Mouse (Mus musculus) liver, adult 2 months (tissue): ENCODE results near the gene Zdhhc16.

Source experiments
- CTCF ChIP-seq: fragments of 200-500 bp; IDR thresholded peaks from 2 replicates; pipeline ENCODE4 v1.5.1; 2011; ENCODE audit warnings: low read depth, low read length, control low read depth
- POLR2A ChIP-seq: fragments of 200-500 bp; IDR thresholded peaks from 2 replicates; pipeline ENCODE4 v1.6.1; 2011; ENCODE audit warnings: low read length, control low read depth; ENCODE audit not compliant: insufficient read depth; ENCODE audit errors: extremely low read depth

DNA sequence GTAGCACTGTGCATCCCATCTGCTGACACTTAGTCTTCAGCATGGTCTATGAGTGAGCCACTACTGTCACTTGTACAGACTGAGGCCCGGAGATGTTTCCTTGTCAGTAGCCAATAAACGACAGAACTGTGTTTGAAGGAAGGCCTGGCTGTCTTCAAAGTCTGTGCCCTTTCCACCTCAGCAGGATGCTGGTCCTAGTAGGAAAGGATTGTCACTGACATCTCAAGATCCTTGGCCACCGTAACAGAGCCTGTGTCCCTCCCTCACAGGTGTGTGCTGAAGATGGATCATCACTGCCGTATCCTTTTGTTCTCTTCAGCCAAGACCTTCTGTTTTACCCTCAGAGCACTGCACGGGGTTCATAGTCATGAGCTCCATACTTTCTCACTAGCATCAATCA is 5.3 kb downstream of the Zdhhc16 start:
- TF ChIP-seq POLR2A (no peak), CTCF (no peak)
